Mouse (Mus musculus) A20 (cell line): ENCODE data around the gene Lrrc61.
"Not testable (repeated sequence)": the region's sequence is repeated elsewhere in the genome, so short reads cannot be mapped to it uniquely, and the experiment has no call there.

Experiments
- DNase-seq: peaks from one replicate; pipeline ENCODE4 v3.0.0-alpha.2; 2011; ENCODE audit warnings: low read depth, low spot score

The Lrrc61 gene

GRCm38 (mm10) chr6:48554280-48555103 is at the start of gene Lrrc61:
TSS of gene Lrrc61 (plus strand) at chr6:48554796.
- peak; percentile 94 for DNase-seq

- DNase-seq = no peak
Observed at GRCm38 (mm10) chr6:48508087-48508486, 46.5 kb upstream of the Lrrc61 start.

GRCm38 (mm10) chr6:48510426-48510825 is 44.2 kb upstream of the Lrrc61 start:
- DNase-seq = no peak

GRCm38 (mm10) chr6:48511861-48512260 is 42.7 kb upstream of the Lrrc61 start:
- no peak for DNase-seq

- DNase-seq = not testable (repeated sequence)
Observed at GRCm38 (mm10) chr6:48524882-48525281, 29.7 kb upstream of the Lrrc61 start.

GRCm38 (mm10) chr6:48527901-48528300 is 26.7 kb upstream of the Lrrc61 start:
- no peak for DNase-seq

GRCm38 (mm10) chr6:48529261-48529660 is 25.3 kb upstream of the Lrrc61 start:
- DNase-seq = no peak

GRCm38 (mm10) chr6:48529871-48530440 is 24.6 kb upstream of the Lrrc61 start:
- DNase-seq = no peak

GRCm38 (mm10) chr6:48530862-48531261 is 23.7 kb upstream of the Lrrc61 start:
- no peak for DNase-seq

- DNase-seq = no peak
Observed at GRCm38 (mm10) chr6:48533475-48533874, 21.1 kb upstream of the Lrrc61 start.

GRCm38 (mm10) chr6:48534913-48535312 is 19.7 kb upstream of the Lrrc61 start:
- no peak for DNase-seq

GRCm38 (mm10) chr6:48536091-48536490 is 18.5 kb upstream of the Lrrc61 start:
- DNase-seq = no peak

GRCm38 (mm10) chr6:48537105-48537954 is 17.3 kb upstream of the Lrrc61 start, which contains the start of gene Atp6v0e2:
TSS of gene Atp6v0e2 (plus strand) at chr6:48537615.
- DNase-seq = peak; percentile 83

- peak; percentile 79 for DNase-seq
Observed at GRCm38 (mm10) chr6:48538841-48539737, 15.5 kb upstream of the Lrrc61 start.

GRCm38 (mm10) chr6:48539860-48540259 is 14.7 kb upstream of the Lrrc61 start:
- DNase-seq = no peak

- no peak for DNase-seq
Observed at GRCm38 (mm10) chr6:48540721-48541120, 13.9 kb upstream of the Lrrc61 start.

- DNase-seq = no peak
Observed at GRCm38 (mm10) chr6:48541560-48542450, 12.8 kb upstream of the Lrrc61 start.

- DNase-seq = no peak
Observed at GRCm38 (mm10) chr6:48542631-48543030, 12.0 kb upstream of the Lrrc61 start.

- no peak for DNase-seq
Observed at GRCm38 (mm10) chr6:48545251-48545650, 9.3 kb upstream of the Lrrc61 start.

- DNase-seq = peak; percentile 55
Observed at GRCm38 (mm10) chr6:48546271-48546670, 8.3 kb upstream of the Lrrc61 start.
